Mouse (Mus musculus): ENCODE measurements around the gene Zfp975.
"Not testable (repeated sequence)": the region's sequence is repeated elsewhere in the genome, so short reads cannot be mapped to it uniquely, and the experiment has no call there.

Gene Zfp975

DNA sequence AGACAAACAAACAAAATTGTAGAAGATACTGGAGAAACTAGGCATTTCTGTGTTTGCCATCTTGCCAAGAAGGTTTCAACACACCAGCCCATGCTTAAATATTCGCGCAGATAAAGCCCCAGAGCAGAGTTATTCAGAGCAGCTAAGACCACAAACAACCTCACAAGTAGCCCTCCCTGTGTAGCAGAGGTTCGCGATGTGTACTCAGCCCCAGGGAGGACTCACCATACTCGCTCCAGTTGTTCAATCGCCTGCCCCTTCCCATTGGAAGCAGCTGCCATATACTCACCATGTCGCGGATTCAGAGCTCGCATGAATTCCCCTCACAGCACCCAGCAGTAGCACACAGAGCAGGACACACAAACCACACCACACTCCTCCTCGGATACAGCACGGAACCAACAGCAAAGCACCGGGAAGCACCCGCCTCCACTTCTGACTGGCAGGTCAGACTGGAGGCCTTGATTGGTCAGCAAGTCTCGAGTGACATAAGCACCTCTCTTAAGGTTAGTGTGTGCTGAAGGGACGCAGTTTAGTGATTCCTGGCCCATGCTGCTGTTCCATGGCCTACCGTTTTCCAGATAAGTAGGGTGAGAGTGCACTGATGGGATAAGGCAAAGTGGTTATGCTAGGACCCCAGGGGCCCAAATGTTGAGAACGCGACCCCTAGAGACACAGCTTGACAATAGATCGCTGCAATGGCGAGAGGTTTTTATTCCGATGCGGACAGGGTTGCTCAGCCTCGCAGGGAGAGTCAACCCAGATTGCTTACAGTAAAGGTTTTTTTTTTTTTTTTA is at the start of gene Zfp975:
Zfp975 (minus strand) TSS at position 381 of the 797 bp plus-strand sequence.
- peak; percentile 39 to 63 for DNase-seq (ENCODE audit: low spot score in 2 of 2)

DNA sequence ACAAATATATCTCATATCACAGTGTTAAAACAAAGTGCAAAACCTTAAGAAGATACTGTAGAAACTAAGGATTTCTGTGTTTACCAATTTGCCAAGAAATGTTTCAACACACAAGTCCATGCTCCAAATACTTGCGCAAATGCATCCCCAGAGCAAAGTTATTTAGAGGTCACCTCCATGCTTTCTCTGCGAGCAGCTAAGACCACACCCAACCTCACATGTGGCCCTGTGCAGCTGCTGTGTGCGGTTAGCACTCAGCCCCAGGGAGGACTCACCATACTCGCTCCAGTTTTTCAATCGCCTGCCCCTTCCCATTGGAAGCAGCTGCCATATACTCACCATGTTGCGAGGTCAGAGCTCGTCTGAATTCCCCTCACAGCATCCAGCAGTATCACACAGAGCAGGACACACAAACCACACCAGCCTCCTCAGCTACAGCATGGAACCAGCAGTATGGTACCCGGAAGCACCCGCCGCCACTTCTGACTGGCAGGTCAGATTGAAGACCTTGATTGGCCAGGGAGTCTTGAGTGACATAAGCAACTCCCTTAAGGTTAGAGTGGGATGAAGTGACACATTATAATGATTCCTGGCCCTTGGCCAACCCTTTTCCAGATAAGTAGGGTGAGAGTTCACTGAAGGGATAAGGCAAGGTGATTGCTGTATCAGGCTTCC is 46.1 kb upstream of the Zfp975 start:
- no peak for DNase-seq (ENCODE audit: low spot score in 2 of 2)

DNA sequence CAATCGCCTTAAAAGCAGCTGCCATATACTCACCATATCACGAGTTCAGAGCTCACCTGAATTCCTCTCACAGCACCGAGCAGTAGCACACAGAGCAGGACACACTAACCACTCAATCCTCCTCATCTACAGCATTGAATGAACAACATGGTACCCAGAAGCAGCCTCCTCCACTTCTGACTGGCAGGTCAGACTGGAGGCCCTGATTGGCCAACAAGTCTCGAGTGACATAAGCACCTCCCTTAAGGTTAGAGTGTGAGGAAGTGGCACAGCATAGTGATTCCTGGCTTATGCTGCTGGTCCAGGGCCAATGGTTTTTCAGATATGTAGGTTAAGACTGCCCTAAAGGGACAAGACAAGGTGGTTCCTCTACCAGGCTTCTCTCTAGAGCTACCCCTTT is 34.4 kb upstream of the Zfp975 start, which contains the start of gene Gm17067:
Gm17067 (minus strand) TSS at position 101 of the 400 bp plus-strand sequence.
- DNase-seq (ENCODE audit: low spot score in 2 of 2): not testable (repeated sequence)

DNA sequence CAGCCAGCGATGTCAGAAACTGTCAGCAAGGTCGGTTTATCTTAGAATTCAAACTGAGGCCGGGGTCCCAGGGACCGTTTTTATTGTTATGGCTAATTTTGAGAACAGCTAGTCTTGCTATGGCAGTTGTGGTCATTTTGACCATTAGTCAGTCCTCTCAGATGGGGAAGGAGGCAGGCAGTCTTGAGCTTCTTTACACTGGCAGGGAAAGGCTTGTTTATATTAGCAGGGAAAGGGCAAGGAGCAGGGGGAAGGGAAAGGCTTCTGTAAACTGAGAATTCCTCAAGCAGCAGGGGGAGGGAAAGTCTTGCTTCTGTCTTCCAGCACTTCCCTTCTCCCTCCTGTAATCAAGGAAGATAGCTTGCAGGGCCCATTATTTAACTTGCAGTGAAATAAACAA is 709 bp upstream of the Zfp975 start:
- not testable (repeated sequence) for DNase-seq (ENCODE audit: low spot score in 2 of 2)

DNA sequence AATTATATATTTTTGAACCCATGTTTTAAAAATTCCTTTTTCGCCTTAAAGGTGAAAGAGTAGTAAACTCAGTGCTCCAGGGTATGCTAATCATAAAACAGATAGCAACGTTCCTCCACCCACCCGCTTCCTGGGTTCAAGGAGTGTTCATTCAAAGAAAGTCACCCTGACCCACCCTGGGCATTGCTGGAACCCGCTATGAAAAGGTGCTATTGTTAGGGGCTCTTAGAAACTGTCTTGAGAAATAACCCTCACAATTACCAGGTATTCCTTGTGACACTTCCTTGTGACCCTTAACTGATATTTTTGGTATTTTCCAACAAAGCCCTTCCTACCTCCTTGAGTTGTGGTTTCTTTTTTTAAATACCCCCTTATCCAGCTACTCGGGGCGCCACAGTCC is 12.5 kb downstream of the Zfp975 start:
- DNase-seq (ENCODE audit: low spot score in 2 of 2): not testable (repeated sequence)

DNA sequence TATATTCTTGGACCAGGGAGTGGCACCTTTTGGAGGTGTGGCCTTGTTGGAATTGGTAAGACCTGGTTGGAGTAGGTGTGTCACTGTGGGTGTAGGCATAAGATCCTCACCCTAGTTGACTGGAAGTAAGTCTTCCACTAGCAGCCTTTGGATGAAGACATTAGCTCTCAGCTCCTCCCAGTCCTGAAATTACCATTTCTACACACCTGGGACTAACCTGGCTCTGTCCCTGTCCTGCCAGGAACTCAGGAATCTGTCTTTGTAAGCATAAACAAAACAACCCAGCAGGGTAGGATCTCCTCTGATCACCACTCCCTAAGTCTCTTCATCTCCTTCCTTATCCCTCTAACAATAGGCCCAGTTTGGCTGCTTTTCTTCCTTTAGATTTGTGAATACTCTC is 12.9 kb downstream of the Zfp975 start:
- DNase-seq (ENCODE audit: low spot score in 2 of 2): not testable (repeated sequence)

DNA sequence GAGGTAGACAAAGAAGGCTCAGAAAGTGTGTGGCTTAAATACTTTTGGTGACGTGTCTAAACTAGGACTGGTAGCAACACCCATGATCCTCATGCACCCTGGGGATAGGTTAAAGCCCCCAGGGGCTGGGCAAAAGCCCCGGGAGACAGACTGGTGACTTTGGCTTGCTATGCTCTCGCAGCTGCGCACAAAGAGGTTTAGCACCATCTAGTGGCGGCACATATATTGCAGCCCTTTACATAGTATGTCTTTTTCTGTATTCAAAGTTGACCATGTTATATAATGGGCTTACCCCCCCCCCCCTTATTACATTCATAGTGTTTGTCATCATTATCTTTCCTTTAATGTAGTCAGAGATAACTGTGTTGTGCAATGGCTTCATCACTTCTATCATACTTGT is 32.4 kb downstream of the Zfp975 start:
- DNase-seq (ENCODE audit: low spot score in 2 of 2): peak in 1 of 2 experiments; percentile 28

DNA sequence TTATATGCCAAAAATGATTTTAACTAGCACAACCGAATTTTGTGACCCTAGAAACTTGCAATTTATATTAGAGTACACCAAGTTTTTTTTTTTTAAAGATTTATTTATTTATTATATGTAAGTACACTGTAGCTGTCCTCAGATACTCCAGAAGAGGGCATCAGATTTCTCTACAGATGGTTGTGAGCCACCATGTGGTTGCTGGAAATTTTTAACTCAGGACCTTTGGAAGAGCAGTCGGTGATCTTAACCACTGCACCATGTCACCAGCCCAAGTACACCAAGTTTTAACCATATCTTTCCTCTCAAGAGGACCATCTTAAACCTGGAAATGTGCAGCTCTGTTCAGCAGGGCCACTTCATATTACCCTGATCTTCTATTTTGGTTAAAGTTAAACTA is 37.3 kb downstream of the Zfp975 start:
- not testable (repeated sequence) for DNase-seq (ENCODE audit: low spot score in 2 of 2)

DNA sequence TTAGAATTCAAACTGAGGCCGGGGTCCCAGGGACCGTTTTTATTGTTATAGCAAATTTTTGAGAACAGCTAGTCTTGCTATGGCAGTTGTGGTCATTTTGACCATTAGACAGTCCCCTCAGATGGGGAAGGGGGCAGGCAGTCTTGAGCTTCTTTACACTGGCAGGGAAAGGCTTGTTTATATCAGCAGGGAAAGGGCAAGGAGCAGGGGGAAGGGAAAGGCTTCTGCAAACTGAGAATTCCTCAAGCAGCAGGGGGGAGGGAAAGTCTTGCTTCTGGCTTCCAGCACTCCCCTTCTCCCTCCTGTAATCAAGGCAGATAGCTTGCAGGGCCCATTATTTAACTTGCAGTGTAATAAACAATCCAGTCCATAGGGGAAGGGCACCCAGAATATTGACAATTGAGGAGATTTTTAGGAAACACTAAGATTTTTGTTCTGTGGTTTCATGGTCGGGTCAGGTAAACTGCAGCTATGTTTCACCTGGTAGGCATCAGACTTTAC is 49.4 kb downstream of the Zfp975 start:
- not testable (repeated sequence) for DNase-seq (ENCODE audit: low spot score in 2 of 2)

DNA sequence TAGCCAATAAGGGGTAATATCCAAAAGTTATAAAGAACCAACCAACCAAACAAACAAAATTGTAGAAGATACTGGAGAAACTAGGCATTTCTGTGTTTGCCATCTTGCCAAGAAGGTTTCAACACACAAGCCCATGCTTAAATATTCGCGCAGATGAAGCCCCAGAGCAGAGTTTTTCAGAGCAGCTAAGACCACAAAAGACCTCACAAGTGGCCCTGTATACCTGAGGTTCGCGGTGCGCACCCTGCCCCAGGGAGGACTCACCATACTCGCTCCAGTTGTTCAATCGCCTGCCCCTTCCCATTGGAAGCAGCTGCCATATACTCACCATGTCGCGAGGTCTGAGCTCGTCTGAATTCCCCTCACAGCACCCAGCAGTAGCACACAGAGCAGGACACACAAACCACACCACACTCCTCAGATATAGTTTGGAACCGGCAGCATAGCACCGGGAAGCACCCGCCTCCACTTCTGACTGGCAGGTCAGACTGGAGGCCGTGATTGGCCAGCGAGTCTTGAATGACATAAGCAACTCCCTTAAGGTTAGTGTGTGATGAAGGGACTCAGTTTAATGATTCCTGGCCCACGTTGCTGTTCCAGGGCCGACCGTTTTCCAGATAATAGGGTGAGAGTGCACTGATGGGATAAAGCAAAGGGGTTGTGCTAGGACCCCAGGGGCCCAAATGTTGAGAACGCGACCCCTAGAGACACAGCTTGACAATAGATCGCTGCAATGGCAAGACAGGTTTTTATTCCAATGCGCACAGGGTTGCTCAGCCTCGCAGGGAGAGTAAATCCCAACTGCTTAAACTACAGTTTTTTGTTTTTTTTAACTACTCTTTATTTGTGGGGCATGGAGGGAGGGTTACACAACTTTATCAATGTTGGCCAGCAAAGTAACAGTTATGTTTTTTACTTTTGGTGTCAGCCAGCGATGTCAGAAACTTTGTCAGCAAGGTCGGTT is 50.1 kb downstream of the Zfp975 start, which contains the start of gene Zfp976:
Zfp976 (minus strand) TSS at position 437 of the 964 bp plus-strand sequence.
- DNase-seq (ENCODE audit: low spot score in 2 of 2): peak; percentile 5 to 45

DNA sequence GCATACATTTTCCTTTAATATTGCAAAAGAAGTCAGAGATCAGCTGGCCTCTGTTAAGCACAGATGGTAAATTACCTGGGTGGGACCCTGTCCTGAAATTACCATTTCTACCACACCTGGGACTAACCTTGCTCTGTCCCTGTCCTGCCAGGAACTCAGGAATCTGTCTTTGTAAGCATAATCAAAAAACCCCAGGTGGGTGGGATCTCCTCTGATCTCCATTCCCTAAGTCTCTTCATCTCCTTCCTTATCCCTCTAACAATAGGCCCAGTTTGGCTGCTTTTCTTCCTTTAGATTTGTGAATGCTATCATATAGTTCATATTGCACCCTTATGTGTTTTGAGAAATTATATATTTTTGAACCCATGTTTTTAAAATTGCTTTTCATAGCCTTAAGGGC is 61.5 kb downstream of the Zfp975 start:
- not testable (repeated sequence) for DNase-seq (ENCODE audit: low spot score in 2 of 2)

All from spleen, postnatal 10 days (tissue).